Mouse (Mus musculus) C2C12 (cell line): ENCODE results near the gene Abhd17c. TPM values are rescaled to one million over a fixed set of nuclear protein-coding genes. Genes with fewer than 3 reads are reported as not detected.

Source experiments
- H3K27me3 ChIP-seq: one replicate; pipeline ENCODE4 v1.6.1; 2011; ENCODE audit not compliant: control insufficient read depth, insufficient read depth, insufficient read length
- H3K36me3 ChIP-seq: one replicate; pipeline ENCODE4 v1.6.1; 2011; ENCODE audit not compliant: control insufficient read depth, insufficient read depth
- H3K4me3 ChIP-seq: one replicate; pipeline ENCODE4 v1.5.1; 2011; ENCODE audit warnings: mild to moderate bottlenecking, control low read depth; ENCODE audit not compliant: poor library complexity, insufficient read depth, severe bottlenecking
- H3K79me2 ChIP-seq: one replicate; pipeline ENCODE4 v1.6.1; 2011; ENCODE audit not compliant: control insufficient read depth, insufficient read depth
- H3K79me3 ChIP-seq: one replicate; pipeline ENCODE4 v1.6.1; 2011; ENCODE audit warnings: low read depth, control low read depth
- H3ac ChIP-seq: one replicate; pipeline ENCODE3; 2011; ENCODE audit warnings: low read depth; ENCODE audit not compliant: control insufficient read depth, insufficient read length
- CEBPB ChIP-seq: IDR thresholded peaks from one replicate; pipeline ENCODE4 v1.6.1; 2011; ENCODE audit warnings: low read depth, mild to moderate bottlenecking, control low read depth, moderate library complexity
- CTCF ChIP-seq: IDR thresholded peaks from one replicate; pipeline ENCODE4 v1.5.1; 2011; ENCODE audit not compliant: control insufficient read depth, insufficient read depth, insufficient read length
- FOSL1 ChIP-seq: IDR thresholded peaks from one replicate; pipeline ENCODE4 v1.8.0; 2011; ENCODE audit warnings: mild to moderate bottlenecking, low read length; ENCODE audit not compliant: poor library complexity, insufficient read depth, severe bottlenecking
- MAX ChIP-seq: IDR thresholded peaks from one replicate; pipeline ENCODE4 v1.6.1; 2011; ENCODE audit warnings: mild to moderate bottlenecking, control low read depth
- MYOD1 ChIP-seq: IDR thresholded peaks from one replicate; pipeline ENCODE4 v1.6.1; 2011; ENCODE audit warnings: low read depth; ENCODE audit not compliant: control insufficient read depth, insufficient read length
- MYOG ChIP-seq: IDR thresholded peaks from one replicate; pipeline ENCODE4 v1.6.1; 2011; ENCODE audit not compliant: control insufficient read depth, insufficient read length; ENCODE audit errors: extremely low read depth
- USF1 ChIP-seq: IDR thresholded peaks from one replicate; pipeline ENCODE4 v1.6.1; 2011; ENCODE audit warnings: low read depth, mild to moderate bottlenecking, control low read depth, moderate library complexity
- polyA plus RNA-seq: library from polyadenylated mRNA; unstranded; fragments of >200 nt; fragmentation: generic; extraction: Trizol; gene quantifications from one replicate; pipeline ENCODE4 v1.2.1, GENCODE M21; 2012; ENCODE audit warnings: missing spikeins

The Abhd17c gene
- polyA plus RNA-seq, 1 experiment = 32.9 TPM

GRCm38 (mm10) chr7:84168355-84168754, 16.7 kb upstream of the Abhd17c start:
- TF ChIP-seq MAX (no peak), USF1 (no peak), MYOD1 (no peak), FOSL1 (no peak), MYOG (no peak), CEBPB (no peak)

DNA sequence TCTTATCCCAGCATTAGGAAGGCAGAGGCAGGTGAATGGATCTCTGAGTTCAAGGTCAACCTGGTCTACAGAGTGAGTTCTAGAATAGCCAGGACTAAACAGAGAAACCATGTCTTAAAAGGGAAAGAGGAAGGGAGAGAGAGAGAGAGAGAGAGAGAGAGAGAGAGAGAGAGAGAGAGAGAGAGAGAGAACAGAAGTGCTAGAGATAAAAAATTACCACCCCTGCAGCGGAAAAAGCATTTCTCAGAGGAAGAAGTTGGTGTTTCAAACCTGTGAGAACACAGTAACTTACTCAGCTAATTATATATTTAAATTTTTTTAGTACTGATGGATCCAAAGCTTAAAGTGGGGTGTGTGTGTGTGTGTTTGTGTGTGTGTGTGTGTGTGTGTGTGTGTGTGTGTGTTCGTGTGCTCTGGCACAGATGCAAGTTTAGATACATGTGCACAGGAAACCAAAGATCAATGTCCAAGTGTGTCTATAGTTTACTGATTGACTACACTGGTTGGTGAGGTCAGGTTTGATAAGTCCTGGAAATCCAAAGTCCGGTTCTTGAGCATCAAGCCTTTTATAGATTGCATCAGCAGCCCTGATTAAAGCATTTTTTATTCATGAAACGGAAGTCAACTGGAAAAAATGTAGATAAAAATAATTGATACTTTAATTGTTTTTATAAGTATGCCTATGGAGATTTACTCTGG, 15.2 kb upstream of the Abhd17c start:
- Histone ChIP-seq H3K27me3 (no peaks in the 10 kb centered on the region), H3K4me3 (no peak overlapping the region), H3K79me3 (no peaks in the 10 kb centered on the region), H3ac (no peak overlapping the region), H3K79me2 (no peaks in the 10 kb centered on the region), H3K36me3 (no peaks in the 10 kb centered on the region)
- TF ChIP-seq MAX = no peak
- no peak for TF ChIP-seq USF1
- no peak for TF ChIP-seq CTCF
- TF ChIP-seq MYOG = no peak
- no peak for TF ChIP-seq MYOD1
- no peak for TF ChIP-seq CEBPB
- no peak for TF ChIP-seq FOSL1

More at GRCm38 (mm10) chr7:84168355-84168754, 16.7 kb upstream of the Abhd17c start:
- Histone ChIP-seq H3ac (no peak overlapping the region), H3K27me3 (no peaks in the 10 kb centered on the region), H3K36me3 (no peaks in the 10 kb centered on the region), H3K79me2 (no peaks in the 10 kb centered on the region), H3K79me3 (no peaks in the 10 kb centered on the region), H3K4me3 (no peak overlapping the region)

DNA sequence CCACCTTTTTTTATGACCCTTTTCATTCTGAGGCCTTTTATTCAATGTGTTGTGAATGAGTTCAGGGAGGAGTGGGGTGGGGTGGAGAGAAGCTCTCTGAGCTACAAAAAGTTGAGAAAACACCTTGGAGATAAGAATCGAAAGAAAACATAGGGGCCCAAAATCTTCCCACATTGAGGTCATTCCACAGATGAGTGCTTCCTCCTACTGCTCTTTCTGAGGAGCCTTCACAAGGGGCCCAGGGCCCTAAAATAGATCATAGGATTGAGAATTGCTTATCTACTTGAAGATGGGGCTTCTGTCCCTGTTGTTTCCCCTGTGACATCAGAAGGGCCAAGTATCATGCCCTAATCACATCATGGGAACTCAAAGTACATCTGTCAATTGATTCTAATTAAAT, 14.3 kb upstream of the Abhd17c start:
- H3K79me3 ChIP-seq = no peaks in the 10 kb centered on the region
- no peaks in the 10 kb centered on the region for H3K79me2 ChIP-seq
- H3K36me3 ChIP-seq = no peaks in the 10 kb centered on the region
- TF ChIP-seq USF1 = no peak
- TF ChIP-seq MAX = no peak
- no peak for TF ChIP-seq MYOD1
- TF ChIP-seq CTCF = no peak
- TF ChIP-seq CEBPB = no peak
- TF ChIP-seq FOSL1 = no peak
- no peak for TF ChIP-seq MYOG
- no peaks in the 10 kb centered on the region for H3K27me3 ChIP-seq
- H3K4me3 ChIP-seq = no peak overlapping the region
- no peak overlapping the region for H3ac ChIP-seq

DNA sequence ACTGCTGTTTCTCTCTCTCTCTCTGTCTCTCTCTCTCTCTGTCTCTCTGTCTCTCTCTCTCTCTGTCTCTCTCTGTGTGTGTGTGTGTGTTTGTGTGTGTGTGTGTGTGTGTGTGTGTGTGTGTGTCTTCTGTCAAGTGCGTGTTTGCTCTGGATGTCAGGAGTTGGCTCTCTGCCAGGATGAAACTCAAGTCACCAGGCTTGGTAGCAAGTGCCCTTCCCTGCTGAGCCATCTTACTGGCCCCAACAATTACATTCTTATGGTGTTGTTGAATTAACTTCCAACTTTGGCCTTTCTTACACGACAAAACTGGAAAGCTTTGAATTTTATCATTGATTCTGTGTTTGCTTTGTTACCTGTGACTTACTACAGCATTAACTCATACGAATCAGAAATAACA, 13.6 kb upstream of the Abhd17c start:
- no peaks in the 10 kb centered on the region for H3K79me3 ChIP-seq
- H3K27me3 ChIP-seq = no peaks in the 10 kb centered on the region
- H3ac ChIP-seq = no peak overlapping the region
- H3K36me3 ChIP-seq = no peaks in the 10 kb centered on the region
- no peaks in the 10 kb centered on the region for H3K79me2 ChIP-seq
- TF ChIP-seq CTCF (no peak), FOSL1 (no peak), MYOD1 (no peak), CEBPB (no peak), MYOG (no peak), USF1 (no peak), MAX (no peak)
- H3K4me3 ChIP-seq = no peak overlapping the region

GRCm38 (mm10) chr7:84164880-84165279, 13.2 kb upstream of the Abhd17c start:
- TF ChIP-seq CTCF = no peak
- TF ChIP-seq CEBPB = no peak
- TF ChIP-seq MYOD1 = no peak
- no peak for TF ChIP-seq MAX
- no peak for TF ChIP-seq MYOG
- no peak for TF ChIP-seq USF1
- TF ChIP-seq FOSL1 = no peak
- no peak overlapping the region for H3K4me3 ChIP-seq
- H3K27me3 ChIP-seq = no peaks in the 10 kb centered on the region
- no peaks in the 10 kb centered on the region for H3K79me3 ChIP-seq
- H3K79me2 ChIP-seq = no peaks in the 10 kb centered on the region
- no peak overlapping the region for H3ac ChIP-seq
- no peaks in the 10 kb centered on the region for H3K36me3 ChIP-seq

DNA sequence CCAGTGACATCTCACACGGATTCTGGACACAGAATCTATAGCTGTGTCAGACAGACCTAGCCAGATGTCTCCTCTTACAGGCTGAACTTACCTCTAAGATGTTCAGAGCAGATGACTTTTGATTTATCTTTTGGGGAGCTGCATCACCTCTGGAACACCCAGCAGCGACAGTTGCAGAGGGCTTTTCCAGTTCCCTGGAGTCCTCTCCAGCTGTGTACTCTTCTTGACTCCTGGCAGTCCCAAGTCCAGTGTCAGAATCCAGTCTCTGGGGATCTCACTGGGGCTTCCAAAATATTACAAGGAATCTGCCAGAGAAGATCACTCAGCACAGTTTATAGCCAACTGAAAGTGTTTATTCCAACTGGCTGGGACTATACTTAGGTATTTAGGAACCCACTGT, 12.7 kb upstream of the Abhd17c start:
- no peaks in the 10 kb centered on the region for H3K79me3 ChIP-seq
- no peaks in the 10 kb centered on the region for H3K36me3 ChIP-seq
- no peak overlapping the region for H3K4me3 ChIP-seq
- TF ChIP-seq MAX (no peak), MYOD1 (no peak), MYOG (no peak), USF1 (no peak), CEBPB (no peak), FOSL1 (no peak), CTCF (no peak)
- H3K27me3 ChIP-seq = no peaks in the 10 kb centered on the region
- no peaks in the 10 kb centered on the region for H3K79me2 ChIP-seq
- H3ac ChIP-seq = no peak overlapping the region
